Mouse (Mus musculus) frontal cortex, adult (tissue): Measurements from ENCODE around the gene Ccdc24.

Experiments used
- ATAC-seq: cut with Nextera tagmentation; 2 replicates; pipeline ENCODE4 v1.9.2; 2017; ENCODE audit warnings: mild to moderate bottlenecking, moderate library complexity, mixed read lengths; ENCODE audit not compliant: low TSS enrichment

Ccdc24 gene

GRCm38 (mm10) chr4:117872471-117872886 is at the start of gene Ccdc24:
TSS of gene Ccdc24 (minus strand) at chr4:117872557.
- ATAC-seq, result no peak

- ATAC-seq, result no peak
Measured at GRCm38 (mm10) chr4:117921358-117921757, 49.0 kb upstream of the Ccdc24 start.

- no peak for ATAC-seq
Measured at GRCm38 (mm10) chr4:117918762-117919161, 46.4 kb upstream of the Ccdc24 start.

- ATAC-seq, result no peak
Measured at GRCm38 (mm10) chr4:117918261-117918660, 45.9 kb upstream of the Ccdc24 start.

GRCm38 (mm10) chr4:117917847-117918246 is 45.5 kb upstream of the Ccdc24 start:
- ATAC-seq, result no peak

GRCm38 (mm10) chr4:117917402-117917801 is 45.0 kb upstream of the Ccdc24 start:
- no peak for ATAC-seq

GRCm38 (mm10) chr4:117916386-117916785 is 44.0 kb upstream of the Ccdc24 start:
- ATAC-seq, result no peak

- peak; percentile 36; the same call in 1 of the 2 replicates for ATAC-seq
Measured at GRCm38 (mm10) chr4:117915489-117916105, 43.2 kb upstream of the Ccdc24 start.

- peak; percentile 85 for ATAC-seq
Measured at GRCm38 (mm10) chr4:117914591-117915442, 42.5 kb upstream of the Ccdc24 start, which contains the start of gene Ipo13. TSS of gene Ipo13 (minus strand) at chr4:117914999.

- ATAC-seq, result 0 out of 2 replicates have a peak, but pooled peaks have one; percentile 2
Measured at GRCm38 (mm10) chr4:117914031-117914430, 41.7 kb upstream of the Ccdc24 start.

GRCm38 (mm10) chr4:117913421-117913820 is 41.1 kb upstream of the Ccdc24 start:
- no peak for ATAC-seq

- no peak for ATAC-seq
Measured at GRCm38 (mm10) chr4:117912685-117913273, 40.4 kb upstream of the Ccdc24 start.

- no peak for ATAC-seq
Measured at GRCm38 (mm10) chr4:117912131-117912561, 39.8 kb upstream of the Ccdc24 start.

GRCm38 (mm10) chr4:117908834-117909453 is 36.6 kb upstream of the Ccdc24 start:
- peak; percentile 35 for ATAC-seq

- no peak; the same call in 1 of the 2 replicates for ATAC-seq
Measured at GRCm38 (mm10) chr4:117906196-117906595, 33.8 kb upstream of the Ccdc24 start.

GRCm38 (mm10) chr4:117904761-117905160 is 32.4 kb upstream of the Ccdc24 start:
- no peak for ATAC-seq

GRCm38 (mm10) chr4:117904094-117904493 is 31.7 kb upstream of the Ccdc24 start:
- peak; percentile 67 for ATAC-seq

- no peak for ATAC-seq
Measured at GRCm38 (mm10) chr4:117898111-117898510, 25.8 kb upstream of the Ccdc24 start.

GRCm38 (mm10) chr4:117896031-117896430 is 23.7 kb upstream of the Ccdc24 start:
- no peak for ATAC-seq

GRCm38 (mm10) chr4:117895339-117895738 is 23.0 kb upstream of the Ccdc24 start:
- no peak for ATAC-seq

GRCm38 (mm10) chr4:117894601-117895000 is 22.2 kb upstream of the Ccdc24 start:
- no peak for ATAC-seq

- no peak for ATAC-seq
Measured at GRCm38 (mm10) chr4:117893376-117893775, 21.0 kb upstream of the Ccdc24 start.
